Mouse (Mus musculus): ENCODE measurements around the gene Rapgefl1.
A peak's percentile ranks its signal among the peaks of the same experiment; 100 is the strongest.

Rapgefl1 gene

DNA sequence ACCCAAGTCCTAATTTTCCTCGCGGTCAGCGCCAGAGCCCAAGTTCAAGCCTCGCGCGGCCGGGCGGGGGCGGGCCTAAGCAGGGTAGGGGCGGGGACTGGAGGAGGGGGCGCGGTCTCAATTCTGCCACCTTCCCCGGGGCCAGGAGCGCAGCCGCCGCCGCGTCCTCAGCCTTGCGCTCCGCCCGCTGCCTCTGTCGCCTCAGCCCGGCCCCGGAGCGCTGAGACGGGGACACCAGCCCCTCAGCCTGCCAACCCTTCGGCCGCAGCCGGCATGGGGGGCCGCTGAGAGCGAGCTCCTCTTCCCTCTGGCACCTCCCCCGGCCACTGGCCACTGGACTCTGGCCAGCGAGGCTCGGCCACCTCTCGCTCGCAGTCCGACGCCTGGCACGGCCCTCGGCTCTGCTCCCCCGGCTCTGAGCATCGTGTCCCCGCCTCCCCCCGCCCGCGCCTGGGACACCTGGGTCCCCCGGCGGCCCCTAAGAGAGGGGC, at the start of gene Rapgefl1:
Gene Rapgefl1, plus strand, starts transcription at position 135 of the 491 bp plus-strand sequence.
- DNase-seq (ENCODE audit: low read depth), result peak; percentile 86

DNA sequence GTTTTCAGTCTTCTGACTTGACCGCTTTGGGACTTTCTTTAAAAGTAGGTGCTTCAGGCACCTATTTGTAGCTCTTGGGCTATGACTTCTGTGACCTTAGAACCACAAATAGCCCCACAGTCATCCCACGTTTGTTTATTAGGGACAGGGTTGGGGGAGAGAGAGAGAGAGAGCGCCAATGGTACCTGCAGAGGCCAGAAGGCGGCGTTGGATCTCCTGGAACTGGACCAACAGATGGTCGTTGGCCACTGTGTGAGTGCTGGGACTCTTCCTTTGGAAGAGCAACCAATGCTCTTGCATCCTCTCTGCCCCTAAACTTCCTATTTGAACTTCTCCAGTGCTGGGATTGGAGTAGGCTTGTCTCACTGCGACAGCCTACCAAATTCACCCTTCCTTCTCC, 49.4 kb upstream of the Rapgefl1 start:
- no peak for DNase-seq (ENCODE audit: low read depth)

DNA sequence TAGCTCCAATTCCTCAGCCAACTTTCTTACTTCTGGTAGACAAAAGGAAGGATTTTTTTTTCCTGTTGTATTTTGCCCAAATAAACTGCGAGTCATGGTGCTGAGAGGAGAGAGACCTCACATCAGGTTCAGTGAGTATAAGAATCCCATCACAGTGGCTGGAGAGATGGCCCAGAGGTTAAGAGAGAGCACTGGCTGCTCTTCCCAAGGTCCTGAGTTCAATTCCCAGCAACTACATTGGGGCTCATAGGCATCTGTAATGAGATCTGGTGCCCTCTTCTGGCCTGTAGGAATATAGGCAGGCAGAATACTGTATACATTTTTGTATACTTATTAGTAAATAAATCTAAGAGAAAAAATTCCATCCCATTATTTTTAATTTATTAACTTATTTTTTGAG, 48.9 kb upstream of the Rapgefl1 start:
- peak; percentile 40 for DNase-seq (ENCODE audit: low read depth)

DNA sequence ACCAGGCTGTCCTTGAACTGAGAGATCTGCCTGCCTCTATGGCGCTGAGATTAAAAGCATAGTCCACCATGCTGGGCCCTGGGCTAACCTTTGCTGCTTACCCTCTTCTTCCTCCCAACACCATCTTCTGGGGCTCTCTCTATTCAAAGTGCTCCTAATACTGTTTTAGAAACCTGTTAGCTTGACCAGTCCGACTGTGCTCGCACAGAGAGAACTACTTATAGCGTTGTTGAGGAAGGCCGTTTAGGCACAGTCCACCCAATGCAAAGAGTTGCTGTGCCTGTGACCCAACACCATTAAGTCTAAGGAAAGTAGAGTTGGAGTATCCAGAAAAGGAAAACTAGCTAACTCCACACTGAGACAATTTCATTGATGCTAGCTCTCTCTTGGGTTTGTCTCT, 48.4 kb upstream of the Rapgefl1 start:
- DNase-seq (ENCODE audit: low read depth), result no peak

DNA sequence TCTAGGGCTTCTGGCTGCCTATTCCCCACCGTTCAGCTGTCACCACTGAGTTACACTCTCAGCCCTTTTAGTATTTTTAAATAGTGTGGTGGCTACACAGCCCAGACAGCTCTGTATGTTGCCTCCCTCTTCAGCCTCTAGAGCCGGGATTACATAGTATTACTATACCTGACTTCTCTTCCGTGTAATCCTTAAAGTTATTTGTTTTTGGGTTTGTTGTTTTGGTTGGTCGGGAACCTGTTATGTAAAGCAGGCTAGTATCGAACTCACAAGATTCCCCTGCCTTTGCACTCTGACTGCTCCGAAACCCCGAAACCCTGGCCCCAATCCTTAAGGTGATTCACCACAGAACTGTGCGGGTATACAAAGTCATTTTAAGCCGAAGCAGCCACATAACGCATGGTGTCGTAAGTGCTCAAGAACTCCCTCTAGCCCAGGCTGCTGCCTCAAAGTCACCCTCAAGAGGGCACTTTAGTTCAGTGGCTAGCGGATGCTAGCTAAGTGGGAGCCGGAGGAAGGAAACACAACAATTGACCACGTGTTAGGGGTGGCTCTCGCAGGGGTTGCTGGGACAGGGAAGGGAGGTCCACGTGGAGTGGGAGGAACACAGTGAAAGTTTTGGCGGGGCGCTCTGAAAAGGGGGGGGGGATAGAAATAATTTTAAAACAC, 47.9 kb upstream of the Rapgefl1 start:
- DNase-seq (ENCODE audit: low read depth), result peak; percentile 95

DNA sequence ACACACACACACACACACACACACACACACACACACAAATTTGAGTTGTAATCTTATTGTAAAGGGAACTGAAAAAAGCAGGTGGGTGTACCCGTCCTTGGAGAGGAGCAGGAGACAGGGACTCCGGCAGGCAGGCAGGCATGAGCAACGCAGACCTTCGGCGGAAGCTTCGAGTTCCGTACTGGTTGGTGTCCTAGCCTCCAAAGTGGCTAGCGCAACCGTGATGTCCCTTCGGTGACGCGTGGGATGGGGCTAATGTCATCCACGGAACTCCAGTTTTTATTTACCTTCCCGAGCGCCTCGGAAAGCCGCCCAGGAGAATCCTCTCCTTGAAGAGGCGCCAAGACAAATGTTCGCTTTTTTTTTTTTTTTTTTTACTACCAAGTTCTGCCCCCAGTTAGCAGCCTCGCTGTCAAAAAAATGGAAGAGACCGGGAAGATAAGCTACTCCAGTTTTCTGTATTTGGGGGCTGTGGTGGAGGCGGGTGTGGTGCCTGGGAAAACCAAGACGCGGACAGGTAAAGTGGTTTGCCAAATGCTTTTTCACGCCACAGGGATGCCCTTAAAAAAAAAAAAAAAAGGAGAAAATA, 47.3 kb upstream of the Rapgefl1 start:
- DNase-seq (ENCODE audit: low read depth), result no peak

DNA sequence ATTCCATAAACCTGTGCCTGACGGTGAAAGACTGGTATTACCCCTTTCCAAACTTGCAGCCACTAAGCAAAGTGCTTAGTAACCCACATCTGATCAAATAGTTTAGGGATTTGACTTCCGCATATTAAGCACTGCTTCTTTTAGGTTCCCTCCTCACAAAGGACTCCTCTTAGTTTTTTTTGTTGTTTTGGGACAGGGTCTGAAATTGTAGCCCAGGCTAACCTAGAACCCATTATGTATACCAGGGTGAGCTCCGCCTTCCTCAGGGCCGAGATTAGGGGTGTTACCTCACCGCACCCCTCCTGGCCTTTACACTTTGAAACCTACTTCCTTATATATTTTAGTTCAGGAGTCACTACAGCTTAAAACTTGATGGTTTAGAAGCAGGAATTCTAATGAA, 46.8 kb upstream of the Rapgefl1 start:
- DNase-seq (ENCODE audit: low read depth), result no peak

DNA sequence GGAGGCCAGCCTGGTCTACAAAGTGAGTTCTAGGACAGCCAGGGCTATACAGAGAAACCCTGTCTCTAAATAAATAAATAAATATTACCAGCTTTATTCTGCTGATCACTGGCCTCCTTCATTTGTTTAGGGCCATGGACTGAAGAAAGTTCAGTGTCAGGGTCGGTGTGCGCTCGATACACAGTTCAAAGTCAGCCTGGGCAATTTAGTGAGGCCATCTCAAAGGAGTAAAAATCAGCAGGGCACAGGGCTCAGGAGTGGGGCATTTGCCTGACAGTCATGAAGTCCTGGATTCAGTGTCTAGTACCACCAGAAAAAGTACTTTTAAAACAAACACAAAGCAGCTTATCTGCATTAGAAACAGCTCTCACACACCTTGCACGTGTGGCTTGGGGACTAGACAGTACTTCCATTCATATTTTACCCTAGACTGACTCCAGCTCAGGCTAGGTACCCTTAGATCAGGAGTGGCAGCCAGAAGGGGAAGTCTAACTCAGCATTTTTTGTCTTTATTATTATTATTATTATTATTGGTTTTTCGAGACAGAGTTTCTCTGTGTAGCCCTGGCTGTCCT, 45.9 kb upstream of the Rapgefl1 start:
- DNase-seq (ENCODE audit: low read depth), result no peak

DNA sequence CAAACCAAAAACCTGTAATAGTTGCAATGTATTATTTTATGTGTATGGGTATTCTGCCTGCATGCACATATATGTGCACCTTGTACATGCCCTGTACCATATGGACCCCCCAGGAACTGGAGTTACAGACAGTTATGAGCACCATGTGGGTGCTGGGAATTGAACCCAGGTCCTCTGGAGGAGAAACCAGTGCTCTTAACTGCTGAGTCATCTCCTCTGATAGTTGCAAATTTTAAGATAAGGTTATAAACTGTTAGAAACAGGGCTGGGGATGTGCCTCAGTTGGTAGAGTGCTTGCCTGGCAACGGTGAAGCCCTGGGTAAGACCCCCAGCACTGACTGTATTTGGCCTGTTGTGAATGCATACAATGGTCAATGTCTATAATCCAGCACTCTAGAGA, 45.1 kb upstream of the Rapgefl1 start:
- no peak for DNase-seq (ENCODE audit: low read depth)

DNA sequence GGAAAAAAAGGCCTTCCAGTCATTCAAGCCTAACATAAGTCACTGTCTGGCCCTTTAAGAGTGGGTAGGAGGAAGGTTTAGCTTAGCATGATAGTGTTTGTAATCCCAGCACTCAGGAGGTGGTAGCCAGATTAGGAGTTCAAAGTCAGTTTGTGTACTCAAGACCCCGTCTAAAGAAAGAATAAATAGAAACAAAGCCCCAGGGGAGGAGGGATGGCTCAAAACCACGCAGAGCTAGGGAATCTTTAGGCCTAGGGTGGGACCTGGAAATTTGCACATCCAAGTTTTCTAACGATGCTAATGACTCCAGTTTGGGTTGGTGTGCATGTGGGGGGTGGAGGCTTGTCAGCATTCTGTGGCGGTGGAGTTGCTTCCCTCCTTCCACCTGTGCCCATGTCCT, 44.5 kb upstream of the Rapgefl1 start:
- no peak for DNase-seq (ENCODE audit: low read depth)

DNA sequence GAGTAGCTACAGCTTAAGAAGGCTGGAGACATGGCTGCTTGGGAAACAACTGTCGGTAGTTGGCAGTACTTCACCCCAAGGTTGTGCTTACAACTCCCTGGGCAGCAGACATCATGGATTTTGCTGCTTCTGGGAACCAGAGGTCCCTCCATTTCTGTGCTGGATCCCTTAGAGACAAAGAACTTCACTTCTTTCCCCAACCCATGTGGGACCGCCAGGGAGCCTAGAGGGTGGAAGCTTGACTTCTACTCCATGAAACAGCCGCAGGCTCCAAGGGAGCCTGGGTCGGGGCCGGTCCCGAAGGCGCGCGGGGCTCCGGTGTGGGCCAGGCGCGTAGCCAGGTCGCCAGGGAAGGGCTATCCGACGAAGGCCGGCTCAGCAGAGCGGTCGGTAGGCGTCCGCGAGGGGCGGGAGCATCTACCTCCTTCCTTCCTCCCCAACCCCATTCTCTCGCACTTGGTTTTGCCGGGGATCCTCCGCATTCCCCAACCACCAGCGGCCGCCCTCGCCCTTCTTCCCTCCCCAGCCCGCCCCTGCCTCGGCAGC, 42.0 kb upstream of the Rapgefl1 start:
- DNase-seq (ENCODE audit: low read depth), result peak; percentile 82

DNA sequence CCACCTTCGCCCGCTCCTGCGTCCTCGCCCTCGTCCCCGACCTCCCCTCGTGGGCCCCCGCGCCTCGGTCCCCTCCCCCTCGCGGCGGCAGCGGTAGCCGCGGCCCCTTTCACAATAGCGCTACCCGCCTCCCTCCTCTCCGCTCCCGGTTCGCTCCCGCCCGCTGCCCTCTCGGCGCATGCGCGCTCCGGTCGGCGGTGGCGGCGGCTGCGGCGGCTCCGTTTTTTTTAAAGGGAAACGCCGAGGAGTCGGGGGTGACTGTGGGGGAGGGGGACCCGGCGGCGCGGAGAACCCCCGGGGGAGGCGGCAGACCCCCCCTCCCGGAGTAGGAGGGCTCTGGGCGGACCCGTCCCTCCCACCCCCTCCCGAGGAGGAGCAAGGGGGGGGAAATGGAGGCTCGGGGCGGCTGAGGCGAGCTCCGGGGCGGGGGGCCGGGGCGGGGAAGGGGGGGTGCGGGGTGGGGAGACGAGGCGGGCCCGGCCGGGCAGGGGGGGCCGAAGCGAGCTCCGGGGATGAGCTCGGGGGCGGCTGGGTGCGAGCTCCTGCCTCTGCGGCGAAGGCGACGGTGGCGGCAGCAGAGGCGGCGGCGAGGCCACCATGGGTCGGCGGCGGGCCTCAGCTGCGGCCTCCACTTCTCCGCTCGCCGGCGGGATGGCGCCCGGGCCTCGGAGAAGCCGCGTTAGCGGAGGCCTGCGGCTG, 41.4 kb upstream of the Rapgefl1 start, which contains the start of gene Msl1:
Gene Msl1, plus strand, starts transcription at position 502 of the 699 bp plus-strand sequence.
- peak; percentile 91 for DNase-seq (ENCODE audit: low read depth)

DNA sequence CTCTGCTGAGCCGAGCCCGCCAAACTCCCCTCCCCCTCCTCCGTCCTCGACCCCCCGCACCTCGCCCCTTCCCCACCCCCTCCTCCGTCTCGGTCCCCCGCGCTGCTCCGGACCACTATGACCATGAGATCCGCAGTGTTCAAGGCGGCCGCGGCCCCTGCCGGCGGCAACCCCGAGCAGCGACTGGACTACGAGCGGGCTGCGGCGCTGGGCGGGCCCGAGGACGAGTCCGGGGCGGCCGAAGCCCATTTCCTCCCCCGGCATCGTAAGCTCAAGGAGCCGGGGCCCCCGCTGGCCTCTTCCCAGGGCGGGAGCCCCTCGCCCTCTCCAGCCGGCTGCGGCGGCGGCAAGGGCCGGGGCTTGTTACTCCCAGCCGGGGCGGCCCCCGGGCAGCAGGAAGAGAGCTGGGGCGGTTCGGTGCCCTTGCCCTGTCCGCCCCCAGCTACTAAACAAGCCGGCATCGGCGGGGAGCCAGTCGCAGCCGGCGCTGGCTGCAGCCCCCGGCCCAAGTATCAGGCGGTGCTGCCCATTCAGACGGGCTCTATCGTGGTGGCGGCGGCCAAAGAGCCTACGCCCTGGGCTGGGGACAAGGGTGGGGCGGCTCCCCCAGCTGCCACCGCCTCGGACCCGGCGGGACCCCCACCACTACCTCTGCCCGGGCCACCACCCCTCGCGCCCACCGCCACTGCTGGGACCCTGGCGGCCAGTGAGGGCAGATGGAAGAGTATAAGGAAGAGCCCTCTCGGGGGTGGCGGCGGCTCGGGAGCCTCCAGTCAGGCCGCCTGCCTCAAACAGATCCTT, 40.7 kb upstream of the Rapgefl1 start:
- DNase-seq (ENCODE audit: low read depth), result peak; percentile 71

DNA sequence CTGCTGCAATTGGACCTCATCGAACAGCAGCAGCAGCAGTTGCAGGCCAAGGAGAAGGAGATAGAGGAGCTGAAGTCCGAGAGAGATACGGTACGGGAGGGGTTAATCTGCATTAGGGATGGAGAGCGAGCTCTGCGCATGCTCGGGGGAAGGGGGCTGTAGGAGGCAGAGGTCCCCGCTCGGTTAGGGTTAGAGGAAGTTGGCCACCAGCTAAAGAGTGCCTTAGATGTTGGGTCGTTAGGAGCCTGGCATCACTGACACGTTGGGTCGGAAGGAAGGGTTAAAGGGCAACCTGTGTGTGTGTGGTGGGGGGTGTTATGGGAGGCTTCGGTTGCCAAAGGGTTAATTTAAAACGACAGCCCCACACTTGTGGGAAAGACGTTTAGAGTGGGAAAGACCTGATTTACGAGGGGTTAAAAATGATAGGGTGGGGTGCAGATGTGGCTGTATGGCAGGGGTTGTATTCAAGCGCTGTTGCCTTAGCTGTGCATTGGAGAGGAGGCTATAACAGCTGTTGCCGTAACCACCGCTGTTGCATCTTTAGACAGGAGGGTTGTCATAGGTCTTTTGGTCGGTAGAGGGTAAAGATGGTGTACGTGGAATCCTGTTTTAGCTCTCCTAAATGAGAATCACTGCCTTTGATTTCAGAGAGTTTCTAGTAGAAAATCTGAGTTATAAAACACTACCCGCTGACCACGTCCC, 39.9 kb upstream of the Rapgefl1 start:
- peak; percentile 79 for DNase-seq (ENCODE audit: low read depth)

DNA sequence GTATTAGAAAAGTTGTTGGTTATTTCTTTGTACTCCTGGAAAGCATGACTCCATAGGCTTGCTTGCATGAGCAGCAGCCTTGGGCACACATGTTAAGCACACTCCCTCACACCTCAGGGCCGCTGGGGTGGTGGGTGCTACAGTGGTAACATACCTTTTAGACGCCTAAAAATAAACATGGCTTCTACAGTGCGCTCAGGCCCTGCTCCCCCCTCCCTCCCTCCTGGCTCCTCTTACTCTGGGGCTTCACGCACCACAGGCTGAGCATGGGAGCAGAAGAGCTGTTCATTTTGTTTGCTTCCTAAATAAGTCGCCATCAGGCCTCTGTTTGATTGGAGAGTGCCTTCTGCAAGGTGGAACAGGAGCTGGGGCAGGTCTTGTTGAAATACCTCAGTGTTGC, 39.3 kb upstream of the Rapgefl1 start:
- DNase-seq (ENCODE audit: low read depth), result peak; percentile 43

DNA sequence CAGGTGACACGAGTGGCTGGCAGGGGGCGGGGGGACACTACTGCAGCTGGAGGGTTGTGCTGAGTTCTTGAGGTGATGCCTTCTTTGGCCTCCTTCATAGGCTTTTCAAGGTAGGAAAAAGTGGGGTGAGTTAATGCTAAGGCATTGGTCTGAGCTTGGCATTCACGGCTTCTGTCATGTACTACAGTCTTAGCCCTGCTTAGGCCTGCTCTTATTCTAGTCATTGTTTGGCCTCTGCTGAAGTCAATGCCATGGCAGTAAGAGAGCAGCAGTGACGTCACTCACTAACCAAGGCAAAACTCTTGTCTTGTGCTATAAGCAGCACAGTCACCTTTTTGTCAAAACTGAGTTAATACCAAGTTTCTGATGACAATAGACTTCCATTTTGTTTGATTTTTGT, 38.7 kb upstream of the Rapgefl1 start:
- DNase-seq (ENCODE audit: low read depth), result peak; percentile 40

DNA sequence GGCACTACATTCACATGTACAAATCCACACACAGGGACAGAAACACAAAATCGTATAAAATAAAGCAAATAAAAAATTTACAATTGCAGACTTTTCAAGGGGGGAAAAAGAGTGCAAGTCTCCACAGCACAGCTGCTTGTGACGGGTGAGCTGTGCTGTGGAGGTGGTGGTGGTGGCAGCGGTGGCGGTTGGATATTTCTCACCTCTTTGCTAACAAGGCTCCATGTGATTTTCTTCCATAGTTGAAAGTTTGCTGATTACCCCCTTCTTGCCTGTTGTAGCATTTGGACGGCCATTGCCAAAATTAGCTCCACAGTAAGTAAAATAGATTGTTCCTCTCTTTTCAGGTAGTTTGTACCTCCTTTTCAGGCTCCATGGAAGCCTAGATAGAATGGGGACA, 32.0 kb upstream of the Rapgefl1 start, which contains the start of gene Casc3:
Gene Casc3, plus strand, starts transcription at position 301 of the 400 bp plus-strand sequence.
- no peak for DNase-seq (ENCODE audit: low read depth)

DNA sequence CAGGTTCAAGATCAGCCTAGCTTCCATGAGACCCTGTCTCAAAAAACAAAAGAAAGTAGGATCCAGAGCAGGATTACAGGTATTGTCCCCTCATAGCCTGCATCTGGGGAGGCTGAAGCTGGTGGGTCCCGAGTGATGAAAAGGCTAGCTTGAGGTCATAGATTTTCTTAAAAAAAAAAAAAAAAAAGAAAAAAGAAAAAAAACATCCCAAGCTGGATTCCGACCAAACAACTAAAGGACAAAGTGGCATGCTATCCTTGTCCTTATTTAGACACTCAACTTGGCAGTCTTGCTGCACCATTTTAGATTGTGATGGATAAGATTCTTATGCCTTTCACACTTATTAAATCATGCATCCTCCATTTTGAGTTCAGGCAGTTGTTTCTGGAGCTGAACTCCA, 28.2 kb upstream of the Rapgefl1 start:
- DNase-seq (ENCODE audit: low read depth), result peak; percentile 17

DNA sequence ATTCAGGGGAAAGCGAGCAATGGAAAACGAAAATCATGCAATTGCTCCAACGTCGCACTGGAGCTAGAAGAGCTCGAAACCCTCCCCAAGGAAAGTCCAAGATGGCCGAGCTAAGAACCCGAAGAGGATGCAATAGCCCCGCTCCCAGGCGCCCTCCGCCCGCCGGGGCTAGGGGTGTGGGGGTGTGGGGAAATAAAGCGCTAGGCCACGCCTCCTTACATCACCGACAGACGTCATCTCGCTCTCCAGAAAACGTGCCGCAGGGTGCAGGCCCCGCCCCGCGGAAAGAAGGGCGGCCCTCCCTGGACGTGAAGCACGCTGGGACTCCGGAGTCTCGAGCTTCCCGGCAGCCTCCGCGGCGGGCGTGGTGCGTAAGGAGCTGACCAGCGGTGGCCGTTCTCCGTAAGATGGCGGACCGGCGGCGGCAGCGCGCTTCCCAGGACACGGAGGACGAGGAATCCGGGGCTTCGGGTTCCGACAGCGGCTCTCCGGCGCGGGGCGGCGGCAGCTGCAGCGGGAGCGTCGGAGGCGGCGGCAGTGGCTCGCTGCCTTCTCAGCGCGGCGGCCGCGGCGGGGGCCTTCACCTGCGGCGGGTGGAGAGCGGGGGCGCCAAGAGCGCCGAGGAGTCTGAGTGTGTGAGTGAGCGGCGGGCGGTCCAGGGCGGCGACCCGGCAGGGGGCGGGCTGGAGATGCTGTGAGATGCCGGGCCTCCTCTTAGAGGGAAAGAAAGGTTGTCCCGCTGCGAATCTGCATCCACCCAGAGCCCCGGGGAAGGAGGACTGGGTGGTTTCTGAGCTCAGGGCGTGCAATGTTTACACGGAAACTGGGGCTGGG, 26.9 kb upstream of the Rapgefl1 start:
- DNase-seq (ENCODE audit: low read depth), result peak; percentile 99

DNA sequence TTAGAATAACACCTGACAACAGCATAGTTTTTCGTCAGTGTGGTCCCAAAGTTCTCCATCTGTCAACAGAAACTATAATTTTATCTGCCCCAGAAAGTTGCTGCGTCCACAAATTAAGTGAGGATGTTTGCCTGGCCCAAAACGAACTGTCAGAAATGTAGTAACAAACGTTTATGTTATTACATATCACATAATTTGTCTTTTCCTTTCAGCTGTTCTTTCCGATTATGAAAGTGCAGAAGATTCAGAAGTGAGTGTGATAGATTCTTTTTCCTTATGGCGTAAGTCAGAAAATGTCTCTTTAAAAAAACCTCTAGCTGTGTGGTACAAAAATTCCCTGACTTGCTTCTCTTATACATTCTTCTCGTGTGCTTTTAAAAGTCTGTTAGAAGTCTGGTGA, 25.9 kb upstream of the Rapgefl1 start:
- no peak for DNase-seq (ENCODE audit: low read depth)
